ENCODE assay signal across 8 mouse cellular contexts in genomic region chr2:25429435-25430180, GRCm38 (mm10). TPM values are rescaled to one million over a fixed set of nuclear protein-coding genes. Genes with fewer than 3 reads are reported as not detected.
A peak's percentile ranks its signal among the peaks of the same experiment; 100 is the strongest.
DNase-seq lines count a peak whose midpoint lies in the region; ATAC-seq and TF ChIP-seq lines count a peak whose summit lies in the region.

No protein-coding gene starts in this region.

- H3K4me1 ChIP-seq in lung, embryonic 16.5 days (replicated peaks; ENCODE audit: control insufficient read depth, insufficient read depth, low read length), result peaks cover 10% of the 10 kb centered on the region
- H3K4me1 ChIP-seq in lung, adult 2 months (ENCODE audit: control insufficient read depth, insufficient read depth, low read length), result peaks cover 5% of the 10 kb centered on the region; the same call in 1 of the 2 replicates
- H3K4me1 ChIP-seq in embryonic facial prominence, embryonic 14.5 days (ENCODE audit: control insufficient read depth, insufficient read depth, low read length), result no peaks in the 10 kb centered on the region
- peaks cover 22% of the 10 kb centered on the region for H3K4me1 ChIP-seq in midbrain, embryonic 12.5 days

- H3K4me2 ChIP-seq in lung, embryonic 16.5 days (ENCODE audit: low read depth, low read length), result peak overlapping the region; percentile 97
- peak overlapping the region; percentile 92 for H3K4me2 ChIP-seq in embryonic facial prominence, embryonic 14.5 days (ENCODE audit: low read depth, low read length)
- H3K4me2 ChIP-seq in midbrain, embryonic 12.5 days (replicated peaks), result peak overlapping the region; percentile 91

- intact Hi-C loops in left cerebral cortex, postnatal 25 days (cut with DNase I), result loop anchor here (2.0 to 10.0 kb wide), 3 partner anchors 31 to 71 kb away; partner anchors contain the start of genes C8g, Fbxw5 and Paxx

- TF ChIP-seq POLR2A in lung, adult 2 months (IDR thresholded peaks at IDR 0.05; ENCODE audit: borderline replicate concordance, extremely low read depth, low read depth, low read length), result no peak

- 53% methylated on average over 5 of the region's 5 CpGs for WGBS in lung, embryonic 16.5 days
- 63% methylated on average over 5 of the region's 5 CpGs for WGBS in lung, adult 2 months
- WGBS in embryonic facial prominence, embryonic 14.5 days, result 65% methylated on average over 5 of the region's 5 CpGs
- WGBS in midbrain, embryonic 12.5 days, result 74% methylated on average over 5 of the region's 5 CpGs

- H3K9me3 ChIP-seq in lung, embryonic 16.5 days (ENCODE audit: control insufficient read depth, low read length), result no peaks in the 10 kb centered on the region
- H3K9me3 ChIP-seq in embryonic facial prominence, embryonic 14.5 days (ENCODE audit: control insufficient read depth, low read length), result no peaks in the 10 kb centered on the region
- H3K9me3 ChIP-seq in midbrain, embryonic 12.5 days, result no peaks in the 10 kb centered on the region

- TF ChIP-seq CTCF in lung, adult 2 months (IDR thresholded peaks at IDR 0.05; ENCODE audit: insufficient read depth, low read length), result no peak

- peak overlapping the region; percentile 72 for H3K4me3 ChIP-seq in lung, embryonic 16.5 days (ENCODE audit: low read length)
- no peak overlapping the region for H3K4me3 ChIP-seq in lung, adult 2 months (replicated peaks; ENCODE audit: extremely low read depth, low read depth, low read length)
- H3K4me3 ChIP-seq in embryonic facial prominence, embryonic 14.5 days (ENCODE audit: low read depth, low read length), result peak overlapping the region; percentile 72
- peak overlapping the region; percentile 78 for H3K4me3 ChIP-seq in midbrain, embryonic 12.5 days

- no peak for ATAC-seq in lung, embryonic 16.5 days (ENCODE audit: low read depth)
- no peak for ATAC-seq in embryonic facial prominence, embryonic 14.5 days (ENCODE audit: low read depth)
- ATAC-seq in midbrain, embryonic 12.5 days (ENCODE audit: low FRiP score, low read depth), result no peak

- peaks cover 30% of the 10 kb centered on the region for H3K27me3 ChIP-seq in lung, embryonic 16.5 days (ENCODE audit: control insufficient read depth, insufficient read depth, low read depth, low read length)
- H3K27me3 ChIP-seq in embryonic facial prominence, embryonic 14.5 days (replicated peaks; ENCODE audit: control insufficient read depth, insufficient read depth, low read length), result peaks cover 20% of the 10 kb centered on the region
- H3K27me3 ChIP-seq in midbrain, embryonic 12.5 days, result peaks cover 40% of the 10 kb centered on the region

- DNase-seq in lung, adult 2 months, result no peak
- DNase-seq in embryonic facial prominence, embryonic 14.5 days (ENCODE audit: low spot score), result no peak
- DNase-seq in kidney, adult 11 months, result peak; percentile 34
- DNase-seq in testis, postnatal 14 days (ENCODE audit: low spot score), result no peak
- DNase-seq in left cerebral cortex, postnatal 25 days (ENCODE audit: low spot score in 2 of 2), result no peak
- DNase-seq in gastrocnemius, adult 8-10 months (ENCODE audit: low spot score in 2 of 2), result no peak

- H3K27ac ChIP-seq in lung, embryonic 16.5 days (ENCODE audit: low read length), result no peak overlapping the region
- H3K27ac ChIP-seq in embryonic facial prominence, embryonic 14.5 days (replicated peaks; ENCODE audit: low read depth, low read length), result no peak overlapping the region
- no peak overlapping the region for H3K27ac ChIP-seq in midbrain, embryonic 12.5 days (replicated peaks)

- no peaks in the 10 kb centered on the region for H3K36me3 ChIP-seq in lung, embryonic 16.5 days (ENCODE audit: control insufficient read depth, insufficient read depth, low read length)
- no peaks in the 10 kb centered on the region for H3K36me3 ChIP-seq in embryonic facial prominence, embryonic 14.5 days (ENCODE audit: control insufficient read depth, insufficient read depth, low read length)
- H3K36me3 ChIP-seq in midbrain, embryonic 12.5 days, result 0 out of 2 replicates have a peak, but pooled peaks cover 3% of the 10 kb centered on the region

- peak overlapping the region; percentile 76 for H3K9ac ChIP-seq in lung, embryonic 16.5 days (ENCODE audit: low read length)
- peak overlapping the region; percentile 76 for H3K9ac ChIP-seq in embryonic facial prominence, embryonic 14.5 days (ENCODE audit: low read depth, low read length)
- peak overlapping the region; percentile 87 for H3K9ac ChIP-seq in midbrain, embryonic 12.5 days (replicated peaks)

RNA-seq across cellular contexts. Expression of gene Abca2, which starts 1.1 kb away (rescaled TPM):
- polyA plus RNA-seq in lung, embryonic 16.5 days (2015; fragmentation: Nextera tagmentation; extraction: Ambion mirVana), result 4.9 and 5.4 TPM in 2 replicates
- polyA plus RNA-seq in lung, adult 2 months (2012; rRNA removed), result 52.4 and 61.5 TPM in 2 replicates
- 6.4 and 6.9 TPM in 2 replicates for polyA plus RNA-seq in embryonic facial prominence, embryonic 14.5 days (2014; fragmentation: Nextera tagmentation; extraction: Ambion mirVana)
- polyA plus RNA-seq in midbrain, embryonic 12.5 days (2016; fragmentation: Nextera tagmentation; extraction: Ambion mirVana), result 9.4 and 10.3 TPM in 2 replicates
- total RNA-seq in left cerebral cortex, postnatal 25 days (2021), result 100 to 1,000 TPM; 154 to 165 TPM
- total RNA-seq in gastrocnemius, adult 8-10 months (2022), result 10 to 100 TPM; 14.6 to 19.4 (median 16.0) TPM

RNA-seq across cellular contexts. Expression of gene Fut7, which starts 6.5 kb away (rescaled TPM):
- 0.10 and 0.15 TPM in 2 replicates for polyA plus RNA-seq in lung, embryonic 16.5 days (2015; fragmentation: Nextera tagmentation; extraction: Ambion mirVana)
- 2.1 and 3.0 TPM in 2 replicates for polyA plus RNA-seq in lung, adult 2 months (2012; rRNA removed)
- polyA plus RNA-seq in embryonic facial prominence, embryonic 14.5 days (2014; fragmentation: Nextera tagmentation; extraction: Ambion mirVana), result 0.10 and 0.11 TPM in 2 replicates
- polyA plus RNA-seq in midbrain, embryonic 12.5 days (2016; fragmentation: Nextera tagmentation; extraction: Ambion mirVana), result 0.09 TPM in 1 of 2 replicates, not detected in the other
- under 1 TPM; 0.32 to 0.37 TPM for total RNA-seq in left cerebral cortex, postnatal 25 days (2021)
- total RNA-seq in gastrocnemius, adult 8-10 months (2022), result not detected

RNA-seq across cellular contexts. Expression of gene Clic3, which starts 27.0 kb away (rescaled TPM):
- 139 and 180 TPM in 2 replicates for polyA plus RNA-seq in lung, embryonic 16.5 days (2015; fragmentation: Nextera tagmentation; extraction: Ambion mirVana)
- polyA plus RNA-seq in lung, adult 2 months (2012; rRNA removed), result 1,602 and 1,847 TPM in 2 replicates
- 11.2 and 22.7 TPM in 2 replicates for polyA plus RNA-seq in embryonic facial prominence, embryonic 14.5 days (2014; fragmentation: Nextera tagmentation; extraction: Ambion mirVana)
- 2.5 and 2.9 TPM in 2 replicates for polyA plus RNA-seq in midbrain, embryonic 12.5 days (2016; fragmentation: Nextera tagmentation; extraction: Ambion mirVana)
- total RNA-seq in left cerebral cortex, postnatal 25 days (2021), result under 1 TPM in 1 of 2 experiments, not detected in 1; 0.69 TPM
- 1 to 10 TPM in 1 of 4 experiments, under 1 TPM in 2, not detected in 1; 0.64 to 1.1 (median 0.77) TPM for total RNA-seq in gastrocnemius, adult 8-10 months (2022)

RNA-seq across cellular contexts. Expression of gene Npdc1, which starts 30.5 kb away (rescaled TPM):
- polyA plus RNA-seq in lung, embryonic 16.5 days (2015; fragmentation: Nextera tagmentation; extraction: Ambion mirVana), result 31.6 and 36.5 TPM in 2 replicates
- polyA plus RNA-seq in lung, adult 2 months (2012; rRNA removed), result 166 and 185 TPM in 2 replicates
- 75.1 TPM in 2 replicates for polyA plus RNA-seq in embryonic facial prominence, embryonic 14.5 days (2014; fragmentation: Nextera tagmentation; extraction: Ambion mirVana)
- 216 and 221 TPM in 2 replicates for polyA plus RNA-seq in midbrain, embryonic 12.5 days (2016; fragmentation: Nextera tagmentation; extraction: Ambion mirVana)
- total RNA-seq in left cerebral cortex, postnatal 25 days (2021), result 100 to 1,000 TPM; 331 to 339 TPM
- total RNA-seq in gastrocnemius, adult 8-10 months (2022), result 10 to 100 TPM; 12.6 to 19.9 (median 15.7) TPM

RNA-seq across cellular contexts. Expression of gene Paxx, which starts 31.3 kb away (rescaled TPM):
- 37.9 and 44.8 TPM in 2 replicates for polyA plus RNA-seq in lung, embryonic 16.5 days (2015; fragmentation: Nextera tagmentation; extraction: Ambion mirVana)
- polyA plus RNA-seq in lung, adult 2 months (2012; rRNA removed), result 74.6 and 76.0 TPM in 2 replicates
- 39.3 and 41.7 TPM in 2 replicates for polyA plus RNA-seq in embryonic facial prominence, embryonic 14.5 days (2014; fragmentation: Nextera tagmentation; extraction: Ambion mirVana)
- 42.9 and 48.6 TPM in 2 replicates for polyA plus RNA-seq in midbrain, embryonic 12.5 days (2016; fragmentation: Nextera tagmentation; extraction: Ambion mirVana)
- total RNA-seq in left cerebral cortex, postnatal 25 days (2021), result 10 to 100 TPM; 68.6 to 81.0 TPM
- 10 to 100 TPM; 11.2 to 15.0 (median 14.9) TPM for total RNA-seq in gastrocnemius, adult 8-10 months (2022)
